Mouse (Mus musculus): ENCODE data around the gene Atg7. TPM values are rescaled to one million over a fixed set of nuclear protein-coding genes. Genes with fewer than 3 reads are reported as not detected.
A peak's percentile ranks its signal among the peaks of the same experiment; 100 is the strongest.
"Not testable (repeated sequence)": the region's sequence is repeated elsewhere in the genome, so short reads cannot be mapped to it uniquely, and the experiment has no call there.

The Atg7 gene
- polyA plus RNA-seq, 1 experiment from 2014 or later: 19.0 TPM

DNA sequence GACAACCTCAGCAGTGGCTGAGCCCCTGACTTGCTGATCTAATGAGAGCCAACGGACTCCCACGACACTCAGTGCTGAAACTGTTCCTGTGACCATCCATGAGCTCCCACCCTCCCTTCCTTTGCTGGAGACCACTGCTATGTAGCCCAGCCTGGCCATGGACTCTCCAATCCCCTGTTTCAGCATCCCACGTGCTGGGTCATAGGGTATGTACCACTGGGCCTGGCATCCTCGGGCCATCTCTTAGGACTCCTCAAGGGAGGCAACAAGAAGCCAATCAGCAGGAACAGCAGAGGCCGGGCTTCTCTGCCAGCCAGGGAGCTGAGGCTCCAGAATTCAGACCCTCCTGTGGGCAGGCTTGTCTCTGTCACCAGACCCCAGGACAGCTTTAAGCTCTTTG, 239.3 kb downstream of the Atg7 start:
- Histone ChIP-seq H3K36me3 (peaks cover 12% of the 10 kb centered on the region), H3K9ac (peak overlapping the region; percentile 47; the same call in 1 of the 2 replicates), H3K27ac (peak overlapping the region; percentile 95), H3K4me3 (no peak overlapping the region), H3K4me1 (peaks cover 93% of the 10 kb centered on the region), H3K4me2 (replicated peaks) (peak overlapping the region; percentile 20), H3K9me3 (replicated peaks) (no peaks in the 10 kb centered on the region), H3K27me3 (no peaks in the 10 kb centered on the region)
- 36% methylated on average over 5 of the region's 5 CpGs for WGBS
- ATAC-seq (ENCODE audit: low FRiP score): no peak

DNA sequence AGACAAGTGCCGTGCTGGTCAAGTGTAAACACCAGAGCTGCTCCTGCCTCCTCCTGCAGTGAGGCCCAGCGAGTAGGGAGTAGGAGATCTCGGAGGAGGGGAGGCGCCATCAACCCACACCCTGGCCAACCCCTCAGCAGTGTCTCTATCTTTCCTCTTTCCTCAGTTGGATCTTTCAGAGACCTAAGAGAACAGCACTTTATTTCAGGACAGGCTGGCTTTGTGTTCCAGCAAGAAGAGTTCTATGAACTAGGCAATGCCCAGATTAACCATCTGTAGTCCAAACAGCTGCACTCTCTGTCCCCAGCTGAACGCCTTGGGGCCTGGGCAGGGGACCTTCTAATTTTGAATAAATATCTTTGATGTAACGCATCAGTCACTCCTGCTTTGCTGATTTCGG, 239.8 kb downstream of the Atg7 start:
- H3K27me3 ChIP-seq: no peaks in the 10 kb centered on the region
- no peaks in the 10 kb centered on the region for H3K9me3 ChIP-seq (replicated peaks)
- H3K36me3 ChIP-seq: peaks cover 12% of the 10 kb centered on the region
- peak; percentile 64 for ATAC-seq (ENCODE audit: low FRiP score)
- WGBS: 6% methylated on average over 6 of the region's 7 CpGs
- peak overlapping the region; percentile 47; the same call in 1 of the 2 replicates for H3K9ac ChIP-seq
- peaks cover 93% of the 10 kb centered on the region for H3K4me1 ChIP-seq
- peak overlapping the region; percentile 20 for H3K4me2 ChIP-seq (replicated peaks)
- H3K27ac ChIP-seq: peak overlapping the region; percentile 95
- H3K4me3 ChIP-seq: no peak overlapping the region

- peak overlapping the region; percentile 95 for H3K27ac ChIP-seq
- 2% methylated on average over 9 of the region's 9 CpGs for WGBS
These were observed 240.4 kb downstream of the Atg7 start for GRCm38 (mm10) chr6:114883261-114883740.

GRCm38 (mm10) chr6:114885129-114885528, 242.2 kb downstream of the Atg7 start:
- 78% methylated on average over 5 of the region's 5 CpGs for WGBS
- Histone ChIP-seq H3K9ac (no peak overlapping the region), H3K9me3 (replicated peaks) (no peaks in the 10 kb centered on the region), H3K4me3 (no peak overlapping the region), H3K4me1 (peaks cover 88% of the 10 kb centered on the region), H3K4me2 (replicated peaks) (no peak overlapping the region), H3K27ac (0 out of 2 replicates have a peak overlapping the region, but pooled peaks have one; percentile 23), H3K27me3 (no peaks in the 10 kb centered on the region), H3K36me3 (peaks cover 12% of the 10 kb centered on the region)
- no peak for ATAC-seq (ENCODE audit: low FRiP score)

More at GRCm38 (mm10) chr6:114883261-114883740, 240.4 kb downstream of the Atg7 start:
- 0 out of 2 replicates have a peak overlapping the region, but pooled peaks have one; percentile 1 for H3K4me3 ChIP-seq
- peaks cover 12% of the 10 kb centered on the region for H3K36me3 ChIP-seq
- H3K4me2 ChIP-seq (replicated peaks): peak overlapping the region; percentile 20
- ATAC-seq (ENCODE audit: low FRiP score): peak; percentile 92
- H3K27me3 ChIP-seq: no peaks in the 10 kb centered on the region
- 0 out of 2 replicates have a peak overlapping the region, but pooled peaks have one; percentile 29 for H3K9ac ChIP-seq
- no peaks in the 10 kb centered on the region for H3K9me3 ChIP-seq (replicated peaks)
- H3K4me1 ChIP-seq: peaks cover 91% of the 10 kb centered on the region

DNA sequence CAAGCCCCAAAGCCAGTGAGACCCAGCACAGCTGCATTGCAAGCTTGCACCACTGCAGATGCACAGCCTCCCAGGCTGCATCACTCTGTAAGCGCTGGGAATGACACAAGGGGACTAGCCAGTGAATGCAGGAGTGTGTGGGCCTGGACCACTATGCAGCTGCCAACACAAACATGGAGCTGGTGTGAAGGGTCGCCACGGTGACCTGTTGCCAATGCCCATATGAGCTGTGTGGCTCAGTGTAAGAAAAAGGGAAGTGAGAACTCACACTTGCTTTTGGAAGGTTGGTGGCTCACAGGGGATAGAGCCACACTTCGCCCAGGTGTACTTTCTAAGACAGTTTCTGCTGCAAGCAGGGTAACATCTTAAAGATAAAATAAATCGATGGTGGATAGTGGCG, 243.1 kb downstream of the Atg7 start:
- H3K4me3 ChIP-seq: no peak overlapping the region
- no peak for ATAC-seq (ENCODE audit: low FRiP score)
- no peak overlapping the region for H3K9ac ChIP-seq
- H3K27ac ChIP-seq: no peak overlapping the region
- WGBS: 86% methylated on average over 6 of the region's 6 CpGs
- peaks cover 12% of the 10 kb centered on the region for H3K36me3 ChIP-seq
- no peak overlapping the region for H3K4me2 ChIP-seq (replicated peaks)
- peaks cover 88% of the 10 kb centered on the region for H3K4me1 ChIP-seq
- no peaks in the 10 kb centered on the region for H3K27me3 ChIP-seq
- H3K9me3 ChIP-seq (replicated peaks): no peaks in the 10 kb centered on the region

GRCm38 (mm10) chr6:114886504-114887361, 243.8 kb downstream of the Atg7 start:
- Histone ChIP-seq H3K9ac (no peak overlapping the region), H3K4me3 (no peak overlapping the region), H3K4me1 (peaks cover 88% of the 10 kb centered on the region), H3K27ac (no peak overlapping the region), H3K9me3 (replicated peaks) (no peaks in the 10 kb centered on the region), H3K4me2 (replicated peaks) (no peak overlapping the region), H3K36me3 (peaks cover 12% of the 10 kb centered on the region), H3K27me3 (no peaks in the 10 kb centered on the region)
- whole genome bisulfite sequencing: 63% methylated on average over 11 of the region's 11 CpGs
- ATAC-seq (ENCODE audit: low FRiP score): no peak

GRCm38 (mm10) chr6:114888922-114889321, 246.0 kb downstream of the Atg7 start:
- Histone ChIP-seq H3K4me2 (replicated peaks) (peak overlapping the region; percentile 12; the same call in 1 of the 2 replicates), H3K4me1 (peaks cover 90% of the 10 kb centered on the region), H3K27ac (peak overlapping the region; percentile 72), H3K4me3 (no peak overlapping the region), H3K36me3 (peaks cover 12% of the 10 kb centered on the region), H3K9me3 (replicated peaks) (no peaks in the 10 kb centered on the region), H3K9ac (no peak overlapping the region), H3K27me3 (no peaks in the 10 kb centered on the region)
- peak; percentile 59 for ATAC-seq (ENCODE audit: low FRiP score)
- WGBS: 6% methylated on average over 13 of the region's 13 CpGs

DNA sequence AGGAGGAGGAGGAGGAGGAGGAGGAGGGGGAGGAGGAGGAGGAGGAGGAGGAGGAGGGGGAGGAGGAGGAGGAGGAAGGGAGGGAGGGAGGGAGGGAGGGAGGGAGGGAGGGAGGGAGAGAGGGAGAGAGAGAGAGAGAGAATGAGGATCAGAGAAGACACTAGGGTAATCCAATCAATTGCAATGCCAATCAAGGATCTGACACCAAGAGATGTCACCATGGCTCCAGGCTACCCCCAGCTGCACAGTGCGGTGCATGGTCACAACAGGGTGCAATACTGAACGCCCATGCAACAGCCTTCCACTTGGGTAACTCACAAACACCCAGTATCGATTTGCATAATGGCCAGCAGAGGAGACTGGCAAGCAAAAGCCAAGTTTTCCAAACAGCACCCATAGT, 247.1 kb downstream of the Atg7 start:
- not testable (repeated sequence) for H3K27me3 ChIP-seq; ATAC-seq (ENCODE audit: low FRiP score); H3K9me3 ChIP-seq (replicated peaks); H3K4me3 ChIP-seq; H3K9ac ChIP-seq; H3K4me2 ChIP-seq (replicated peaks); H3K36me3 ChIP-seq
- WGBS: 58% methylated on average over 3 of the region's 3 CpGs
- H3K4me1 ChIP-seq: peaks cover 89% of the 10 kb centered on the region
- 0 out of 2 replicates have a peak overlapping the region, but pooled peaks have one; percentile 13 for H3K27ac ChIP-seq

DNA sequence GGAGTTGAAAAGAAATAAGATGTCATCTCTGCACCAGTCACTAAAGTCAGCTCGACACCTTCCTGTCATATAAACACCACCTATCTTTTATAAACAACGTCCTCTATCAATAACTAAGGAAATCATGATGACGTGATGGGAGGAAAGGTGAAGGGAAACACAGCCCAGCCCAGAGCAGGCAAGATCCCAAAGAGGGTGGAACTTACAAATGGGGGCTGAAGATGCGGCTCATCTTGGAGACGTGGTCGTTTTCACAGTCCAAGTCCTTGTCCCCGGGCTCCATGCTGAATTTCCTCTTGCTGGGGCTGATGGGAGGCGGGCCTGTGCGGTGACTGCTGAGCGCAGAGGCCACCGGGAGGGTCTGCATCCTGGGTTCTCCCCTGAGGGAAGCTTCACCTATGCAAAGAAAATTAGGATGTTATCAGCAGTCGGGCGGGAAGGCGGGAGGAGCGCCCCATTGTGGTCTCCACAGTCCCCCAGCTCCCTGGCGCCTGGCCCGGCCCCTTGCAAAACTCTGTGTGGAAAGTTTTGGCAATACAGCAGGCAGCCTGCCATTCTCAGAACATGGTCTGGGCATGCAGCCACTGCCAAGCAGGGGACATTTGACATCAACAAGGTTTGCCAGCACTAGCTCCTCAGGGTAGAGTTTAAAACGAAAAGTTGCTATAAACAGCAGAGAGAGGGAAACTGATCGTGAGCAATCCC, 247.7 kb downstream of the Atg7 start:
- no peaks in the 10 kb centered on the region for H3K9me3 ChIP-seq (replicated peaks)
- peaks cover under 1% of the 10 kb centered on the region for H3K36me3 ChIP-seq
- H3K27ac ChIP-seq: peak overlapping the region; percentile 13
- 42% methylated on average over 19 of the region's 19 CpGs for WGBS
- no peak overlapping the region for H3K4me2 ChIP-seq (replicated peaks)
- no peak for ATAC-seq (ENCODE audit: low FRiP score)
- no peak overlapping the region for H3K9ac ChIP-seq
- peaks cover 84% of the 10 kb centered on the region for H3K4me1 ChIP-seq
- no peaks in the 10 kb centered on the region for H3K27me3 ChIP-seq
- no peak overlapping the region for H3K4me3 ChIP-seq

GRCm38 (mm10) chr6:114891272-114891671, 248.4 kb downstream of the Atg7 start:
- ATAC-seq (ENCODE audit: low FRiP score): no peak

GRCm38 (mm10) chr6:114891771-114892170, 248.9 kb downstream of the Atg7 start:
- H3K27ac ChIP-seq: peak overlapping the region; percentile 76
- H3K9me3 ChIP-seq (replicated peaks): no peaks in the 10 kb centered on the region
- peaks cover 1% of the 10 kb centered on the region; the same call in 1 of the 2 replicates for H3K36me3 ChIP-seq
- 0 out of 2 replicates have a peak overlapping the region, but pooled peaks have one; percentile 32 for H3K9ac ChIP-seq
- WGBS: 58% methylated on average over 12 of the region's 12 CpGs
- H3K4me1 ChIP-seq: peaks cover 73% of the 10 kb centered on the region
- H3K4me3 ChIP-seq: no peak overlapping the region
- no peaks in the 10 kb centered on the region for H3K27me3 ChIP-seq
- peak overlapping the region; percentile 25 for H3K4me2 ChIP-seq (replicated peaks)
- no peak for ATAC-seq (ENCODE audit: low FRiP score)

More at GRCm38 (mm10) chr6:114891272-114891671, 248.4 kb downstream of the Atg7 start:
- Histone ChIP-seq H3K9me3 (replicated peaks) (no peaks in the 10 kb centered on the region), H3K9ac (no peak overlapping the region), H3K36me3 (no peaks in the 10 kb centered on the region; the same call in 1 of the 2 replicates), H3K27ac (peak overlapping the region; percentile 44; the same call in 1 of the 2 replicates), H3K4me3 (no peak overlapping the region), H3K27me3 (no peaks in the 10 kb centered on the region), H3K4me2 (replicated peaks) (no peak overlapping the region), H3K4me1 (peaks cover 78% of the 10 kb centered on the region)
- WGBS: 89% methylated on average over 12 of the region's 12 CpGs

DNA sequence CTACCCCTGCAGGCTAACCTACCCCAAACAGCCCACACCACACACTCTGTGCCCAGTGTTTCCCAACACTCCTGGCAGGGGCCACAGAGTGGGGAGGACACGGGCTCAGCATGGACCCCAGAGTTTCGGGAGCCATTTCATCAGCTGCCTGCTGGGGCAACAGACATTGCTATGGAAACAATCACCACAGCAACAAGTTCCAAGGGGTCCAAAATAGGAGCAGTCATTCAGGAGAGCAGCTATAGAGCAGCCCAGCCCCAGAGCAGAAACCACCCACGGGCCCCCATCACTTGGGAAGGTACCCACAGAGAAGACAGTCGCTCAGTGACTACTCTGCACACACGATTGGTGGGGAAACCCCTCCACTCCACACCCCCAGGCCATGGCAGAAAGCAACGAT, 249.5 kb downstream of the Atg7 start:
- H3K4me1 ChIP-seq: peaks cover 67% of the 10 kb centered on the region

More for the DNA sequence above, 249.5 kb downstream of the Atg7 start:
- no peaks in the 10 kb centered on the region for H3K27me3 ChIP-seq
- H3K9ac ChIP-seq: 0 out of 2 replicates have a peak overlapping the region, but pooled peaks have one; percentile 32
- H3K4me2 ChIP-seq (replicated peaks): peak overlapping the region; percentile 25
- H3K9me3 ChIP-seq (replicated peaks): no peaks in the 10 kb centered on the region
- H3K36me3 ChIP-seq: peaks cover 3% of the 10 kb centered on the region; the same call in 1 of the 2 replicates
- no peak overlapping the region for H3K4me3 ChIP-seq
- peak overlapping the region; percentile 76 for H3K27ac ChIP-seq
- 15% methylated on average over 6 of the region's 6 CpGs for WGBS
- ATAC-seq (ENCODE audit: low FRiP score): peak; percentile 53; the same call in 1 of the 2 replicates

Data from hindbrain, embryonic 12.5 days (tissue).